Mouse (Mus musculus): Measurements from ENCODE around the gene Setd3.
"Not testable (repeated sequence)": the region's sequence is repeated elsewhere in the genome, so short reads cannot be mapped to it uniquely, and the experiment has no call there.

Setd3 gene

DNA sequence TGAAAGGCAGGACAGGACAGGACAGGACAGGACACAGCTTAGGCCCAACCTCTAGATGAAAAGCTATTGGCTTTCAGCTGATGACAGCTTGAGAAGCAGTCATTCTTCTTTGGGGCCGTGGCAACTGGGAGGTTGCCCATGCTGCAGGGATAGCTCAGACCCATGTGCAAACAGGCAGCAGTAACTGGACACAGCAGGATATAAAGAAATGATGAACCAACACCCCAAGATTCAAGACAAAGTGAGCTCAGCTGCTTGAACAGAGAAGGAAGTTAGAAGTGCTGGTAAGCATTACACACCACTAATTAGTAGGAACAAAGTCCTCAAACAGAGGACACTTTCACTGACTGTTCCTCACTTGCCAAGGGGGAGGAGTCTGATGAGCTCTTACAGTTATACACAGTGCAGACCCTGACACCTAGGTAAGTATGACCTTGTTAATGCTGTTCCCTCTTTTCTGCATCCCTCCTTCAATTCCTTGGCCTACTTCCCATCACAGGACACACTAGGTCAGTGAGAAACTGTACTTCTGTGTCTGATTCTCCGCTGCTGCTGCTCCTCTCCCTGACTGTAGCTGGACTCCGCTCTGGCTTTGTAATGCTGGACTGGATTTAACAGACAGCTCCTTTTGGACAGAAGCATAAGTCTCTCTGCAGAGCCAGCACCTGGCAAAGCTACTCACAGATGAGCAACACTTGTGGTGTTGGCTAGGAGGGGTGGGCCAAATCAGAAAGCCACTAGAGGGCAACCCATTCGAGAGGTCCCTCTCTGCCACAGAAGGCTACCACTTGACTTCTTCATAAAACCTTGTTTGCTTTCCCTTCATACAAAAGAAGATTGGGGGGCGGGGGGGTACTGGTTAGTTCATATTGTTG lies 35.3 kb downstream of the Setd3 start:
- DNase-seq (ENCODE audit: low spot score) = no peak

DNA sequence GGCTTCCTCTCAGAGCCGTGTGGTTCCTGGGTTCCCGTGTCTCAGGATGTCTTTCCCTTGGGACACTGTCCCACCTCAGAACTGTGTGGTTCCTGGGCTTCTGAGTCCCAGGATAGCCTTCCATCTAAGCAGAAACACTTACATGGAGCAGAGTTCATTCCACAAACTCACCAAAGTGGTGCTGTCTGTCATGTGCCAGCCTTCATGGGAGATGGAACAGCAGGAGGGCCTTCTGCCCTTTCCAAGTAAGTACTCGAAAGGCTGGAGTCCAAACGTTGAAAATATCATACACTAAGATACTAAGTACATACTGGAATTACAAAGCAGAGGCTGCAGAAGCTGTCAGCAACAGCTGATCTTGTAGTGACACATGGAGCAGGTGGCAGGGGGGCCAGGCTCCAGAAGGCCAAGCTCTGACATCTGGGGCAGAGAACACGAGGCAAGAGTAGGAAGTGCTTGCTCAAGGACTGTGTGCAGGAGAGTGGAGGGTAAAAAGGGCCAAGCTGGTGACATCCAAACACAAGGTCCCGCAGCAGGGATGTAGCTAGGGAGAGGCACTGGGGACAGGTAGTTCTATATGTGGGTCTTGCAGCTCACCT lies 43.4 kb downstream of the Setd3 start:
- DNase-seq (ENCODE audit: low spot score) = no peak

DNA sequence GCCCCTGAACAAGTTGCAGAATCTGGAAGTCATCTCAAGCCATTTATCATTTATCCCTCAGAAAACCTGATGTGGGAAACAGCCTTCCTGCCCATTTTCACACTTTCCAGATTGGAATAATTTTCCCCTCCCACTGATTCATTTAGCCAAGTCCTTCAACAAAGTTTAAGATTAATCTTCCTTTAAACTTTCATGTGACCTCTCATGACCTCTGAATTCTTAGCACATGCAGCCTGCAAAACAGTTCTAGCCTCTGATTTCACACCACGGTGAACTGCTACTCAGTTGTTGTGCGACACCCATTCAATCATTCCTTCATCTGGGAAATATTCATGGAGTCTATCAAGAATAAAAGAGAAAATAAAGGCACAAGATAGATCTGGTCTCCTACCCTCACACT lies 45.9 kb downstream of the Setd3 start:
- DNase-seq (ENCODE audit: low spot score) = no peak

- DNase-seq (ENCODE audit: low spot score) = no peak
Measured at GRCm38 (mm10) chr12:108132450-108133070, 46.6 kb downstream of the Setd3 start.

GRCm38 (mm10) chr12:108121288-108121687 lies 57.8 kb downstream of the Setd3 start:
- DNase-seq (ENCODE audit: low spot score) = peak; percentile 25

GRCm38 (mm10) chr12:108120434-108120833 lies 58.7 kb downstream of the Setd3 start:
- no peak for DNase-seq (ENCODE audit: low spot score)

GRCm38 (mm10) chr12:108119930-108120329 lies 59.2 kb downstream of the Setd3 start:
- no peak for DNase-seq (ENCODE audit: low spot score)

DNA sequence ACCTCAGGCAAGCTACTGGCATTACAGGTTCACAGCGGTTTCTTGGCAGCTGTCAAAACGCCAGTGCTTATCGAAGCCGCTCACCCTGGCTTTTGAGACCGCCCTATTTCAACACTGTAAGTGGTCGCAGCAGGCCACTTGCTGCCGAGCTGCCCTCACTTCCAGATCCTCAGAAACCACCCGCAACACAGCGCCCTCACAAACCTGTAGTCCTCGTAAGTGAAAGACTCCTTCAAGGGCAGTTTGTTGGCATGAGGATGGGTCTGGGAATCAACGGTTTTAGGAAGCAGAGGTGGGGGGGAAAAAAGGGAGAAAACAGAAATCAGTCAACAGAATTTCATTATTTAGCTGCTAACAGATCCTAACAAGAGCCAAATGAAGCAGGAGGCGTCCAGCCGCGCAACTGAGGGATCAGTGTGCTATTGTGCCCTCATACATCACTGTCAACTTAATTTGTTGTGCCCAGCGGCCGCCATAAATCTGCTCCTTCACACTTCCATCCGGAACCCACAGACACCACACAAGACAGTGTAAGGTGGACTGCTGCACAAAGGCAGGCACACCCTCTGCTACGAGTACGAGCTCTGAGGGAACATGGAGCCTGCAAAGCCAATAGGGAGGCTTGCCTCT lies 60.1 kb downstream of the Setd3 start:
- DNase-seq (ENCODE audit: low spot score) = no peak

DNA sequence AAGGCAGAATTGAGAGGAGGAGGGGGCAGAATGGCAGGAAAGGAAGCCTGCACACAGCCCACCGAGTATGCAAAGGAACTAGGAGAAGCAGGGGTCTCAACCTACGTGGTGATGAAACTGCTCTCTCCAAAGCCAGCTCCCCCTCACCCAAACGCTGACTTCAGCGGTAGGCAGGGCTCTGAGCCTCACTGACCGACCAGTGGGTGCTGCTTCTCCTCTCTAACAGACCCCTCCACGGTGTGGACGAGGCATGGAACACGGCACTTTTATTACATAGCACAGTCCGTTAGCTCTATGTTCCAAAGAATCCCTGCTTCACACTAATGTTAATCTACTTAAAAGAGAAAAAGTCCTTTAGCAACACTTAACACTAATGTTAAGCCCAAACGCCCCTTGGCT lies 60.6 kb downstream of the Setd3 start:
- DNase-seq (ENCODE audit: low spot score) = no peak

DNA sequence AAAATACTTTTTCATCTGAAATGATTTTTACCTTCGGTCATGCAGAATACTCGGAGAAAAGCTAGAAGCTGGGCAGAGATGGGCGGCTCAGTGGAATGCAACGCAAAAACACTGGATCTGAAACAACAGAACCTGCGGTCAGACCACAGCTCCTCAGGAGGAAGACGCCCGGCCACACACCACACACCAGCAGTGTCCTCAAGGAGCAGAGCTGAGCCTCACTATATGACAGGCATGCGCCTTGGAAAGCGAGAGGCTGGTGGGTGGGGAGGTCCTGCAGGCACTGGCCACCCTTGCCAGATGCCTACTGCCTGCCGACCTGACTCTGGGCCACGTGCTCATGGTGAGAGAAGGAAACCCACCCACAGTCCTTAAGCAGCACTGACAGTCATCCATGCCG lies 67.9 kb downstream of the Setd3 start:
- DNase-seq (ENCODE audit: low spot score) = no peak

- DNase-seq (ENCODE audit: low spot score) = no peak
Measured at GRCm38 (mm10) chr12:108110674-108111073, 68.4 kb downstream of the Setd3 start.

GRCm38 (mm10) chr12:108109732-108110131 lies 69.4 kb downstream of the Setd3 start:
- DNase-seq (ENCODE audit: low spot score) = no peak

DNA sequence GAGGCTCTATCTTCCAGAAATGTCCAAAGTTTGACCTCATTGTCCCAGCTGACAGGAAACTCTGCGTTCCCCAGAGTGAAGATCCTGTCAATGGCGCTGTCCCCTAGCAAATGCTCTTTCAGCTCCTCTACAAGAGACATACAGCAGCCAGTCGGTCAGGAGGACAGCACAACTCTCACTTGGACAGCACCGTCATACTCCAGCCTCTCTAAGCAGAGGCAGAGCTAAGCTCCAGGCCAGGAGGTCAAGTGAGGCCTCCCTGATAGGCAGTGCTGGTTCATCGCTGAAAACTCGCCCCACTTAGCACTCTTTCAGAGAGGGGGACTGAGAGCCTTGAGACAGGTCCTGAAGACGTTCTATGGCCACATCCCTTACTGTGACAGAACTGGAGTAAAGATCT lies 70.5 kb downstream of the Setd3 start:
- not testable (repeated sequence) for DNase-seq (ENCODE audit: low spot score)

DNA sequence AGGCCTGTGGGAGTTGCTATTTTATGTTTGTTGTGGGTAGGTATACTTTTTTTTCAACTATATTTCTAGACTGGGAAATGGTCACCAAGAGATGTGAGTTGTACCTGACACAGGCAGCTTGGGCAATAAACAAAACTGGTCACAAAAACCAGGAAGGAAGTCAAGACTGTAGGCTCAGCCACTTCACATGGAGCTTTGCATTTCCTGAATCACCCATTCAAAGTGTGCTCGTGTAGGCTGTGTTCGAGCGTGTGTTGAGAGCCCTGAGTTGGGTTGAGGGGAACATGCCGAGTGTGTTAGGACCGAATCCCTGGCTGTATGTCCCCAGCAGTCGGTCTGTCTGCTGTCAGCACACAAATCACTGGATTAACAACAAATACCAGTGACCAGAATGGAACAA lies 75.8 kb downstream of the Setd3 start:
- DNase-seq (ENCODE audit: low spot score) = no peak

DNA sequence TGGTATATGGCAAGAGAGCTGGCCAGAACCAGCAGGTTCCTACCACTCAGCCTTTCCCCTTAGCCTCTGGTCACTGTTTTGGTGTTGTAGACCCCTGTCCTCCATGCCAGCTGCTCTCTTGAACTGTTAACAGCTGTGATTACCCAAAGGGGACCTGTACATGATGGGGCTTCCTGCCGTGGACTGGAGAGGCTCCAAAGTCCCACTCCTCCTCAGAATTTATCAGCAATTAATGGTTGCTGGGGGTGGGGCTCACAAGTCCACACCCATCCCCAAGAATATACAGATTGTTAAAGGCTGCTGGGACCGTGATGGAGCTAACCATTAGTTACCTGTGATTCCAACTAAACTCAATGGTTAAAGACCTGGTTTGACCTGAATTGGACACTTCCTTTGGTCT lies 77.0 kb downstream of the Setd3 start:
- no peak for DNase-seq (ENCODE audit: low spot score)

- no peak for DNase-seq (ENCODE audit: low spot score)
Measured at GRCm38 (mm10) chr12:108100181-108100580, 78.9 kb downstream of the Setd3 start.

DNA sequence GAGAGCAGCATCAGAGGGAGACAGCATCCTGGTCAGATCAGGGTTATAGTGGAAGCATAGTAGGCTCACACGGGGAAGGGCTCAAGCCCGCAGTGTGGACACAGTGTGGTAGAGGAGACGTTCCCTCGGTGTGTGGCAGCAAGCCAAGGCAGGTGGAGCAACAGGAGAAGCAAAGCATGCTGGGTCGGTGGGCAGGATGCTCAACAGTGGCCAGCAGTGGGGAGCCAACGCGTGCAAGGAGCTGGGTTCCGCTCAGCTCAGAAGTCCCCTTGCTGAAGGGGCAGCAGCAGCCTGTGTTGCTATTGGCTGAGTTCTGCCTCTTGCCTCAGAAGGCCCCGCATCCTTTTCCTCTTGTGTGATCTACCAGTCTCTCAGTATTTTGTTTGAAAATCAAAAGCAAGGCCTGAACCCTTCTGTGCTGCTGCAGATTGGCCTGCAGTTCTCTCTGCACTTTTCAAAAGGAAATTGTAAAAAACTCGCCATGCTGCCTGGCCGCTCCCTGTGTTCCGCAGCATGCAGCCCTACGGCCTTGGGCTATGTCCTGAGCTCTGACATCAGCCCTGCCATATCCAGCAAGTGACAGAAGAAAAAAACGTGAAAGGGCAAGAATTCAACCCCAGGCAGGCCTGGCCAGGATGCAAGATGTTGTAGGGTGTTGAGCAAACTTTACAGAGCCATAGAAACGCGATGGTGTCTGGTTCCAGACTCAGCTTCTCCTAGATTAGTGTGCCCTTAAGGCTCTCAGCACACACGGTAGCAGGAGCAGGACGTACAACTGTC lies 80.7 kb downstream of the Setd3 start:
- no peak for DNase-seq (ENCODE audit: low spot score)

DNA sequence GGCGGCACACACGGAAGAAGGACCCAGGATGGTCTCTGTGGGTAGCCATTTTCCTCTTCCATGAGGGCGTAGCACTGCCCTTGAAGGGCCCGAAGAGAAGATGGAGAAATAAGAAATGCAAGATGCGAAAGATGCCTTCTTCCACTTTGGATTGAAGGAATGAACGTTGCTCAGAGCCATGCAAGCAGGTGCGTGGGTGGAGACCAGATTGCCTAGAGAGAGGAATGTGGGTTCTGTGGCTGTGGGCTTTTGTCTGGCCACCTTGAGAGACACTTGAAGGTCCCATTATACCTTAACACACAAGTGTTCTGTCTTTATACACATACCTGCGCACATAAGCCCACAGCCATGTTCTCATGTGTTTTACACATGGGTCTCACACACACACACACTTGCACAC lies 81.5 kb downstream of the Setd3 start:
- no peak for DNase-seq (ENCODE audit: low spot score)

DNA sequence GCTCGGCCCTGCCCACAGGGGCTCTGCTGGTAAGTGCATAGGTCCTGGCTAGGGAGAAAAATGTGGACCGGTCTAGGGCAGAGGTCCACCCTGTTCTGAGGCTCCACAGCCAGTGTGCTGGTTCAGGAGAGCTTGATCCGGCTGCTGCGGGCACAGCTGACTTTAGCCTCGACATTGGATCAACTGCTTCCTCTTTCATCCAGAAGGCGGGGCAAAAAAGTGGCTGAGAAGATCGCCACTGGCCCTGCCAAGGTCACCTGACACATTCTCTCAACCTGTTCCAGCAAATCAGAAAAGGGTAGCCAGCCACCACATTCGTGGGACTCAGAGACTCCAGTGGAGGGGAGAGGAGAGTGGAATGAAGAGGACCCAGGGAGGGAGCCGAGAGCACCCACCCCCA lies 90.9 kb downstream of the Setd3 start:
- no peak for DNase-seq (ENCODE audit: low spot score)

- no peak for DNase-seq (ENCODE audit: low spot score)
Measured at GRCm38 (mm10) chr12:108087489-108087888, 91.6 kb downstream of the Setd3 start.

DNA sequence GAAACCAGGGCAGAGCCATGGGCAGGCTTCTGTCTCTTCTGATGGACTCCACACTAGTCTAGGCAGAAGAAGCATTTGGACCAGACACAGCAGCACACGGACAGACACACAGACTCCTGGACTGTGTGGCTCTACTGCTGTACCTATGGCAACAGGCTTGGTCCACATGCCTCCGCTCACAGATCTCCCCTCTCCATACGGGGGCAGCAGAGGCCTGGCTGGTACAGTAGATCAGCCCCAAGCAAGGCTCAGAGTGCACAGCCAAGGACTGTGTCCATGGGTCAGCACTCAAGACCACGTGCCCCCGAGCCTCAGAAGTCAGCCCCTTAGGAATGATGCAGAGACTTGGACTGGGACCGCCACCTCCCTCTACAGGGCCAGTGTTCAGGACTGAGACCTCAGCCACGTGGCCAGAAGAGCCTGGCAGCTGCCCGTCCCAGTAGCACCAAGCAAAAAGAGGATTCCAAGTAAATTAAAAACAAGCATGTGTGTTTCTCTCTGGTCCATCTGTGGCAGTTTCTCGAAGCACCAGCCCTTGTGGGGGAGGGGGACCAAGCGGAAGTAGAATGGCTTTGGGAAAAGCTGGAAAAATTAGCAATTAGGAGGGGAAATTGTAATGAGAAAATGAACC lies 100.9 kb downstream of the Setd3 start:
- no peak for DNase-seq (ENCODE audit: low spot score)

DNA sequence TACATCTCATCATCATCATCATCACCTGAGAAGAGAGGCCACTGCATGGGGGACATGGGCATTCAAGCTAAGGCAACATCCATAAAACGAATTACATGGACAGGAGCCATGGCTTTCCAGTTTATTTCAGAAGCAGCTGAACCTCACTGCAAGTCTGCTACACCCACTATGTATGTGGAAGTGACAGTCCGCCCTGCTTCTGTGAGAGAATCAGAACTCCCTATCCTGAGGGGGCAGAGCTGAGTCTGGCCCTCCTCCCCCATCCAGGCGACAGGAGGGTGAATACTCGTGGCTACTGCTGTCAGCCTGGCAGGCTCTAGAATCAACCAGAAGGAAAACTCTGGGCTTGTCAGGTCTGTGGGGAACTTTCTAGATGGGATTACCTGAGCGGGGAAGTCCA lies 106.2 kb downstream of the Setd3 start:
- no peak for DNase-seq (ENCODE audit: low spot score)
